Mouse (Mus musculus): ENCODE results near the gene Foxn3.

Gene Foxn3

DNA sequence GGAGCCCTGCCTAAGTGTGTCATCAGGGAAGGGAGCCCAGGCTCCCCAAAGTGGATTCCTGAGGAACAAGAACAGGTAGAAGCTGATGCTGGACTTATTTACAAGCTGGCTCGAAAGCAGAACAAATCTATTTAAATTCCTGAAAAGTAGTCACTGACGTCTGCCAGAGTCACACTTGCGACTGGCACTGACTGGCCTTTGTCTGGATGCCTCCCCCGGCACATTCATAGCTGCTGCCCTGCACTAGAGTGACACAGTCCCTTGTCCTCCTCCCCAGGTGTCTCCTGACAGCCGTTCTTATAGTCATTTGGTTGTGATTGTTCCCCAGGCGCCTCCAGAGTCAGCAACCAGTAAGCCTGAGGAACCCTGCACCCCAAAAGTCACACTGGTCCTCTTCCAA, 259.8 kb downstream of the Foxn3 start:
- intact Hi-C loops (cut with DNase I) = no loop called here

DNA sequence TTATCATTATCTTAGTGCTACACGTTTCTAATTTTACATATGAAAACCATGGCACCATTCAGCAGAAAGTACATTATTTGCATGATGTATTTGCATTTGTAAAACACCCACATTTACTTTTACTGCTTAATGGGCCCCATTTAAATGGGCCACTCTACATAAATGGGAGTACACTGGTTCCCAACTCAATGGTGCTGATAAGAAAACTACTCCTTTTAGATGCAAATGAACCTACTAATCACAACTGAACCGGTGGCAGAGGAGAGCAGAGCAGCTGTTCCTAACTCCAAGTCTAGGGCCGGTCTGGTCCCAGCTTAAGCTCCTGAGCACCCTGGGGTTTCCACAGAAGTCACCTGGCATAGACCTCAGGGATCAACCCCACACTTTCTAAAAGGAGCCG, 263.5 kb downstream of the Foxn3 start:
- intact Hi-C loops (cut with DNase I) = no loop called here

DNA sequence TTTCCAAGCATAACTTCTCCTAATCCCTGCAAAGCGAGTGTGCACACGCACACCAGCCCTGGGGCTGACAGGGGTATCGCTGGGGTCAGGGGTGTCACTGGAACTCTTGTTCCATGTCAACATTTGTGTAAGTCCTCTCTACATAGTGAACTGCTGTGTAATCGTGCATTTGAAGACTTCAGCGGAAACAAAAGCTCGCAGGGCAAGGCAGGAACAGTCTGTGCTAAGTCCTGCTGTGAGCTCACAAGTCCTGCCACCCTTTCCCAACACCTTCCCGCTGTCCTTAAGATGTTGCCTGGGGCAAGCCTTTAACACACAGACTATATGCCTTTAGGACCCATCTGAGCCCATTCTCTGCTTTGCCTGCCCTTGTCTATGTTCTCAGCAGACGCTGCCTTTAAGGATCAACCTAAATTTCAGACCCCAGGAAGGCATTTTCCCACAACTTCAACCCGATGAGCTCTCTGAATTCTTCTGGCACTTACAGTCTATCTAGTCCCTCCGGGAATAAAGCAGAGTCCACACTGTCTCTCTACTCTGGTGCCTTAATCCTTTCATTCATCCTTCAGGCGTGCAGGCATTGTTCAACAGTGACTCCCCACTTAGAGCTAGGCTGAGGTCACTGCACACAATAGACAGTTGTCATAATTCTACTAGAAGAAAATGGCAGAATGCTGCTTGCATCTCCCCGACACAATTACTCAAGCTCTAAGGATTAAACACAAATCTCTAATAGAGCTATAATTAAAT, 264.4 kb downstream of the Foxn3 start:
- intact Hi-C loops (cut with DNase I) = no loop called here

DNA sequence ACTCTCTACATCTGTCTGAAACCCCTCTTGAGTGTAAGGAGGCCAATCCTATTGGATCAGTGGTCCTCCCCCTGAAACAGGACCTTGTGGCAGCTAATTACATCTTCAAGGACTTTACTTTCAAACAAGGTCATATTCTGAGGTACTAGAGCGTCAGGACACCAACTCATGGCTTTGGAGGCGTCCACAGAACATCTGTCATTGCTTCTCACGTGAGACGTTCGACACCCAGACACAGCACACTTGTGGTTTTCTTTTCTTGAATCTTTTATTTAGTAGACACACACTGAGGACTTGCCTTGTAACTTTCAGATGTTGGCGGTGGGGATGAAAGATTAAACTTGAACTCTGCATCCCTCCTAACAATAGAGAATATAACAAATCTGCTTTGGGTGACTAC, 265.1 kb downstream of the Foxn3 start:
- intact Hi-C loops (cut with DNase I) = no loop called here

DNA sequence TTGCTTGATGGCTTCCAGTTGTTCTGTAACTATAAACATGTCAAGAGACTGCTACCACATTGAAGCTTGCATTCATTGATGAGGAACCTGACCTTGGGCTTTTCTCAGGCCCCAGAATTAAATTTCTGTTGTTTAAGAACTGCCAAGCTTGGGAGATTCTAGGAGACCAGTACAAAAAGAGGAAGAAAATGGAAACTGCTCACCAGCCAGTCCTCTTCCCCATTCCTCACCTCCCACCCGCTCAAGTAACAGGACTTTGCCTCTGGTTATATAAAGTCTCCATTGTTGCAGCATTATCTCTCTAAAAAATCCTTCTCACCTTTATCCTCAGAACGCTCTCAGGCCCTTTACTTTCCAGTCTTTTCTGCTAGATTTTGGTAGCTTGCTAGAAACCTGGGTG, 265.6 kb downstream of the Foxn3 start:
- intact Hi-C loops (cut with DNase I) = no loop called here

DNA sequence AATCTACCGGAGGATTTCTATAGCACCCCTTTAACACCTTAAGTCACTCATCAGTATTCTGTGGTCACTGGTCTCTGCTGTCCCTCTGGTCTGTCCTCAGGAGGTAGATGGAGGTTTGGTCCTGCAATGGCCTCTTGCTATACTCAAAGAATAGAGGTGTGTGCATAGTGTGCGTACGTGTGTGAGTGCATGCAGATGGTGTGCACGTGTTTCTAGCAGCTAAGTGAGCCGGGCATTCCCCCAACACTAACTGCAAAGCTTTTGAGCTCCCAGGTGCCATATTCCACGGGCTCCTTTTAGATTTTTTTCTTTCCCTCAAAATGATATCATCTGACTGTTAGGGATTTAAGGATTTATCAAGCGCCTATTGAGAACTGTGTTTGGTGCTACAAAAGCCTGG, 269.9 kb downstream of the Foxn3 start:
- intact Hi-C loops (cut with DNase I) = no loop called here

DNA sequence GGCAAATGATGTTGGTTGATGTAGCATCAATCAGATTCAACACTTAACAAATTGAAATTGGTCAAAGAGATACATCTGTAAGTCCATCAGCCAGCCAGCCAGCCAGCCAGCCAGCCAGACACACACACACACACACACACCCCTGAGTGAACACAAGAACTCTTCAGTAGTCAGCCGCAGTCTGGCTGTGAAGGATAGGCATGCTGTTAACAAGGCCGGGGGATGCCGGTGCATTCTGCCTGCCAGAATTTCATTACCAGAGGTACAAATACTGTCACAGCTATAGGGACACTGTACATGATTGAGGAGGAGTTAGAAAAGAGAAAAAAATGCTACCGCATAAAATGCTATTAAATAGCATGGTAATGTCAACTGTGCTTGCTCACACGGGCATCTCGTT, 271.2 kb downstream of the Foxn3 start:
- intact Hi-C loops (cut with DNase I) = no loop called here

DNA sequence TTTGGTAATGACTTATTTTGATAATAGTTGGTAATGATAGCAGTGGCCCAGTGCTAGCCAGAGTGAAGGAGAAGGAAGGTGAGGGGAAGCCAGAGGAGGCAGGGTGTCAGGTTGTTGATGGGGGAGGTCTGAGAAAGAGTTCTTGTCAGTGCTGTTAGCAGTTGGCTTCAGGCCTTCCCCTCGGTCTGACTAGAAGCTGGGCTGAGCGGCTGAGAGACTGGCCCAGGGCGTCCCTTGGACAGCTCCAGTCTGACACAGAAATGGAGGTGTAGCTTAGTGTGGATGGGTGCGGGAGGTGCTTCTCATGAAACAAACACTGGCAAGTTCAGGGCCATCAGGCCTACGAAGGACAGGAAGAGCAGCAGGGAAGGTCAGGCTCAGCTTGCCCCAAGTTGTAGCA, 276.3 kb downstream of the Foxn3 start:
- intact Hi-C loops (cut with DNase I) = no loop called here

DNA sequence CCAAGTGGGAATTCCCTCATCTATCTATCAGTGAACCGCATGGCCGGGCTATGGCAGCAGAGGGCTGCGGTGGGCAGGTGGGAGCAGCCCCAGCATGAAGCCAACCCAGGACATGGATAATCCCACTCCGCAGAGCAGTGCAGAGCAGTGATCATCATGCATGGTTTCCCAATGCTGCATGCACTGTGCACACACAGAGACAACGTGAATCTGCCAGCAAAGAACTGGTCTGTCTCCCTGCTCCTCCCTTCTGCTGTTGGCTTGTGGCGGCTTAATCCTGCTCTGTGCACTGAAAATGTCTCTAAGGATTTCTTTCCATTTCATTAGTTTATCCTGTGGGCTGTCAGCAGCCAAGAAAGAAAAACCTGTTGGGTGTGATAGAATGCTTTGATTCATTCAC, 276.7 kb downstream of the Foxn3 start:
- intact Hi-C loops (cut with DNase I) = no loop called here

DNA sequence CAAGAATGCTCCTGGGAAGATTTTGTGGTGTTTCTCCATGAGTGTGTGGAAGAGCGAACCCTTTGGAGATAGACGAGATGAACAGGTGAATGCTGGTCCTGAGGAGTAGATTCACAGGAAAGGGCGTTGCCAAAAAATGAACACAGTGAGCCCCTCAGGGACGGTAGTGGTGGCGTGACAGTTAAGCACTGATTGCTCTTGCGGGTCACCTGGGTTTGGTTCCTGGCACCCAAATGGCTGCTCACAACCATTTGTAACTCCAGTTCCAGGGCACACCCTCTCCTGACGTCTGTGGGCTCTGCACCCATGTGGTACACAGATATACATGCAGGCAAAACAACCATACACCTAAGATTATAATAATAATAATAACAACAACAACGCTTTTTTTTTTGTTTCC, 277.7 kb downstream of the Foxn3 start:
- intact Hi-C loops (cut with DNase I) = no loop called here

DNA sequence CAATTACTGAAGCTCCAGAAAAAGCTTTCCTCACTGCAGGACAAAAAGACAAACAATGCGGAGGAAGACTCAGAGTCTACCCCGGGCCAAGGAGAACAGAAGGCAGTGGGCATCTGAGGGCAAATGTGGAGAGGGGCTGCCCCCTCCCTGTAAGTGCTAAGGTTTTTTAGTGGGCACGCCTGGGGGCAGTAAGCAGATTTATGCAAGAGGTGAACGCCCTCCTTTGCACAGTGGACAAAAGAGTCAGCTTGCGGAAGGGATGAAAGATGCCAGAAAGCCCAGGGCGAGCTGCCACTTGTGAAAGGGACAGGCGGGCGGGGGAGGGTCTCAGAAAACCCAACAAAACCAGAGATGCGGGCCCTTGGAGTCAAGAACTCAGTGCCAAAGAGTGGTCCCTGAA, 278.2 kb downstream of the Foxn3 start:
- intact Hi-C loops (cut with DNase I) = no loop called here

DNA sequence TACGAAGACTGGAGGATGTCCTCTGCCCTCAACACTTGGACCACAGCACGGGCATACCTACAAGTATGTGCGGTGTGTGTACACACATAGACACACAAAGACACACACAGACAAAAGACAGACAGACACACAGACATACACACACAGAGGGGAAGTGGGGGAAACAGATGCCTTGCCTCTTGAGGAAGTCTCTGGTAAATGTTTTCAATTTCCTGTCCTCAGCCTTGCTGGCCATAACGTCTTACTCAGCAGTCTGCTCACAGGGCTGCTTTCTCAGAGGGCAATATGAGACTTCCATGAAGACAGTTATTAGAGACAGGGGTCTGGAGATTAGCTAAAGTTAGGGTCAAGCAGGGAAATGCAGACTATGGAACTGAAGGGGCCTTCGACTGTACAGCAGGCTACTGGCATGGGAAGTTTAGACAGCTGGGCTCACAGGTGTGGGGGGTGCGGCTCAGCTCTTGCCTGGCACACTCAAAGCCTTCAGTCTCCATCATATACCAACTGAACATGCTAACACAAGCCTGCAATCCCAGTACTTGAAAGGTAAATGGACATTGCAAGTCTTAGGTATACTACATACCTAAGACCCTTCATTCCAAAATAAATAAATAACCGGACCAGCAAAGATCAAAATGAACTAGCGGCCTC, 278.8 kb downstream of the Foxn3 start:
- intact Hi-C loops (cut with DNase I) = no loop called here

DNA sequence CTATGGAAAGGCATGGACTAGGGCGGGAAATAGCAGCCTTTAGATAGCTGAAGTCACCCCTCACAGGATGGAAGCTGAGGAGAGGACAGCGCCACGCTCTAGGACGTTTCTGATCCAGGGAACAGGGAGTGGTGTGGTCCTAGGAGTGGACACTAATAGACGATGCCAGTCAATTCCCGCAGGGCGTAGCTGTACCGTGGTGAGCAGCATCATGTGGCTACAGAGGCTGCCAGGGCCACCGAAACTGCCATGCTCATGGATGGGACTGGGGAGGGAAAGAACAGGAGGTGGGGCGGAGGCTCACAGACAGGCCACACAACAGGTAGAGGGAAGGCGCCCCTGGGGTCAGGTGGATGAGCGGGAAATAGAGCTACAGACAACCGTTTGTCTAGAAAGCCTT, 282.6 kb downstream of the Foxn3 start:
- intact Hi-C loops (cut with DNase I) = no loop called here

DNA sequence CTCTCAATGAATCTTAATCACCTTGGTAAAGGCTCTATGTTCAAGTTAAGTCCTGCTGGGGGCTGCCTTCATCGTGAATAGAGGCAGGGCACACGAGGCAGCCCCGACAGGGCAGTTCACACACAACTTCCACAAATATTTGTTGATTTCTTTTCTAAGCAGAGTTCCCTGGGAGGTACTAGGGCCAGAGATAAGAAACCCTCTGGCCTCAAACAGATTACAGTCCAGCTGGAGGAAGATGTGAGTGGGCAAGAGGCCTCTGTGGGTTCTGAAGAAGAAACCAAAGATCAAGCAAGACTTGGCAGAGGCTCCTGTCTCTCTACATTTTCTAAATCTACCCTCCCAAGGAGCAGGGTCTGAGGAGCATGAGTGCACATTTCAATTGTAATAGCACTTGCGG, 283.1 kb downstream of the Foxn3 start:
- intact Hi-C loops (cut with DNase I) = no loop called here

DNA sequence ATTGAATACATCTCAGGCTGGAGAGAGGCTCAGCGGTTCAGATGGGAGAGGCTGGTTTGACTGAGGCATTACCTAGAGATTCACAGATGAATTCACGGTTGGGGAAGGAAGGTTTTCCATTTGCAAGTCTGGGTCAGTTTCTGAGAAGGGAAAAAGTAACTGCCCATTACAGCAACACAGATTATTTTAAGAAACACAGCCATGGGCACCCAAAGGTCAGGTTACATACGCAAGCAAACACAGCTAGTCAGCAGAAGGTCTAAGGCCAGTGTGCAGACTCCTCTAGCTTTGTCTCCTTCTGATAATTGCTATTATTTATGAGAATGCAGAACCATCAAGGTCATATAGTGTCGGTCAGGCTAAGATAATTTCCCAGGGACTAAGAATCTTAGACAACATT, 284.0 kb downstream of the Foxn3 start:
- intact Hi-C loops (cut with DNase I) = no loop called here

DNA sequence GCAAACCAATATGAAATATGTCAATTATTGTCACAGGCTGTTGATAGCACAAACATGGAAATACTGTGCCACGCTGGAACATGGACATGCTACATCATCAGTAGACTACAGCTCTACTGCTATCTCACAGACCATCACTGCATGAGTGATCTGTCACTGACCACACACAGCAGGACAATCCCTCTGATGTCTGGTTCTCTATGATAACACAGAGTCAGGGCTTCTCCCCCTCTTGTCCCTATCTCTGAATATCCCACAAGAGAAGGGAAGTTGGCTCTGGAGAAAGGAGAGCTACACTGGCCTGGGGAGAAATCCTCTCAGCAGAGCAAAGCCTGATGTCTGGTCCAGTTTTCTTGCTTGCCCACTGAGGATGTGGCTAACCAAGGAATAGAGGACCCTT, 288.8 kb downstream of the Foxn3 start:
- intact Hi-C loops (cut with DNase I) = no loop called here

DNA sequence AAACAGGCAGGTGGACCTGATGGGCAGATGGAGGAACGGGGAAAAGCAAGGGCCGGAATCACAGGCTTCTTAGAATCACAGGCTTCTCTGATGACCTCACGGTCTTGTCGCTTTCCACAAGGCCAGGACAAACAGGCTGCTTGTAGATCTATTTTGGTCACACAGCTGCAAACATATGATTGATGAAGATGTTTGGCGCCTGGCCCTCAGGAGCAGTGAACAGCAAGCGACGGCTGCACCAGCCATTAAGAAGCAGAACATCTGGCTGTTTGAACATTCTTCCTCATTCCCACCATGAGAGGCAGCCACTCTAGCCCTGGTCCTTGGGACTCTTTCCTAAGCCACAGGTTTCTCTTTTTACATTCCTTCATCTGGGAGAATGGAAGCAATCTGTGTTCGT, 294.0 kb downstream of the Foxn3 start:
- intact Hi-C loops (cut with DNase I) = no loop called here

DNA sequence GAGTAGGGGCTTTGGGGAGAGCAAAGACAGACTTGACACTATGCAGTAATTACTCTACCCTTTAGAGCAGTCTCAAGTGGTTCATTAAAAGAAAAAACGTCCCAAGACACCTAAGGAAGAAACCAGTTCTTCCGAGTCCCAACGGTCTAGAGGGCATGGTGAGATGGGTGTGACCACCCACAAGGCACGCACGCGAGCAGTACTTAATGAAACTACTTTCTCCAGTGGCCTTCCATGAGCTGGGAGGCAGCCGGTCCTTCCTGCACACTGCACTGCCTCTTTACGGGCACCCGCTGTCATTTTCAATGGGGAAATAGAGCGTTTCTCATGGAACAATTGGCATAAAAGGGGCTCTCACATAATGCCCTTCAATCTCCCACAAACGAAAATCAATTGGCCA, 294.4 kb downstream of the Foxn3 start:
- intact Hi-C loops (cut with DNase I) = no loop called here

DNA sequence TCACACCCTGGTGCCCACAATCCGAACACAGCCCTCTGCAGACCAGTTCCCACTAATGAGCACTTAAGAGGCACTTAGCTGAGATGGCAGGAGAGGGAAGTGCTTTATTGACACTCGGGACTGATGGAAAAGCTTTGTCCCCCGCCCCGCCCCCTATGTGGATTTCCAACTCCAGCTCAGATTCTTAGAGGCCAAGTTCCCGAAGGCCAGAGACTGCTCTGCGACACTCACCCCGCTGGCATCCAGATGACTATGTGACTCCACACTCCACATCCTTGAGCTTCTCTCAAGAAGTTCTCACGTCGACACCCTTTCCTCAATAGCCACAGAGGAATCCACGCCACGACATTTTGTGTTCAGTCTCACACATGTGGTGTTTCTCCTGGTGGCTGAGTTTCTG, 295.6 kb downstream of the Foxn3 start:
- intact Hi-C loops (cut with DNase I) = no loop called here

DNA sequence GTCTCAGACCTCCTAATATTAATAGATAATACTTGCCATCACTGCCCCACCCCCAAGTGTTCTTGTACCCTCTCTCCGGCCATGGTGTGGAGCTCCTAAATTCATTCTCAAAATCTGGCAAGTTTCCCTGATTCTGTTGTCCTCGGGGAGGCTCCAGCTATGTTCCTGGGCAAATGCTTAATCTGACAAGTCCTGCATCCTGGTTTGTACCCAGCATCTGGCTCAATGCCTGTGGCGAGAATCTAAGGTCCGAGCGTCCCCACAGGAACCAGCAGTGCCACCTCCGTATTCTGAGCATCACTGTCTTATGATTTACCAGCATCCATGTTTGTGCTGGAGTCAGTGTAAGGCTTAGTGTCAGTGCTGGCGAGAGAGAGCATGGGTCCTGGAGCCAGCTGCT, 296.9 kb downstream of the Foxn3 start:
- intact Hi-C loops (cut with DNase I) = no loop called here

DNA sequence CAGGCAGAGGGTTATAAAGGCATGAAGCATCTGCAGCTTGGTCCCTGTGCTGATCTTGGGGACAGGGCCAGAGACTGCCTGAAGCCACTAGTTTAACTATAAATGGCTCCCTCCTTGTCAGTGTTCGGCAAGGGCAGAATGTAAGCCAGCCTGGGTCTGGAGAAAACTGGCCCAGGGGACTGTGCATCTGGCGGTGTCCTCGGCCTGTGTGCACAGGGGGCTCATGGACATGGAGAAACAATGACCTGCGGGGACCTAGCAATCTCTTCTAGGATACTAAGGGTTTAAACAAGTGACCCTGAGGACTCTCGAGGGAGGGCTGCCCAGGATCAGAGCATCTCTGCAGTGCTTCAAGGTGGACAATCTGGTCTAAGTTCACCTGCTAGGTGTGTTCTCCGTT, 297.6 kb downstream of the Foxn3 start:
- intact Hi-C loops (cut with DNase I) = no loop called here

DNA sequence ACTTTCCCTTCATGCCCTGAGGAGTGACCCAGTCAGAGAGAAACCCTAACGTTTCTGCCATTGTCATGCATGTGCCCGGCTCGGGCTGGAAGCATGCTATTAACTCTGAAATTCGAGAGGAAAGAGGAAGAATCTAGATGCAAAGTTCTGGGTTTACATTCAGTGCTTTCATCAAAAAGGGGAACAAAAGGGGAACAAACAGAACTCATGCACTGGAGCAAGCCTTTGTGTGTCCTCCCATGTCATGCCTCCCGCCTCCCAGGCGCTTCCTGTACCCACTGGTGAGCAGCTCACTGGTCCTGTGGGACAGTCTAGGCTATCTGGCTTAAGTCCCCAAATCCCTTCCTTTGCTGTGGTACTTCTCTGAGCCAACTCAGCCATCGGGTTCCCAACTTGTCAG, 299.0 kb downstream of the Foxn3 start:
- intact Hi-C loops (cut with DNase I) = no loop called here

DNA sequence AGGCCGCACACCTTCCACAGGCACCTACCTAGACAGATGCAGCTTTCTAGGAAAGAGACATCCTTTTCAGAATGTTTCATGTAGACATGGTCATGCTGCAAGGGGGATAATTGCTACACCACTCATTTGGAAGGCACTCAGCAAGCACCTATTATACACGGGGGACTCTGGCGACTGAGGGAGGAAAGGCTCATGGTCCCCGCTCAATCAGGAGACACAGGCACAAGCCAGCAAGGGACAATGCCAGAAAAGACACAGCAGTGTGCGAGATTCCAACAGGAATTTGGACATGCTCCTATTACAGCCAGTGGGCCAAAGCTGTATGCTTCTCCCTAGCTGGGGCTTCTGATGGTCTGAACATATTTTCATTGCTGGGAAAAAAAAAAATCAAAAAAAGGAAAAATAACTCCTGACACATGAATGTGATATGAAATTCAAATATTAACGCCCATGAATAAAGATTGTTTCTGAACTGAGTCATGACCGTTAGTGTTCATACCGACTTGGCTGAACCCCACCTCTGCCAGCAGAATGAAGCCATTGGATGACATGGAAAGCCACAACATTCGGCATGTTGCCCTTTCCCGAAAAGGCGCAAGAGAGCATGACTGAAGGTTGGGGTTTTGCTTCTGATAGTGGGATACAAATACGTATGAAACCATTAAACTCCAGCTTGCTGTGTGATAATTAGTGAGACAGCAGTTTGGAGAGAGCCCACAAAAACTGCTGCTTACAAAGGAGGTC, 299.6 kb downstream of the Foxn3 start:
- intact Hi-C loops (cut with DNase I) = no loop called here

Measured in adrenal gland (tissue).